Mouse (Mus musculus): ENCODE results near the gene Bcl2l10. TPM values are rescaled to one million over a fixed set of nuclear protein-coding genes. Genes with fewer than 3 reads are reported as not detected.
A peak's percentile ranks its signal among the peaks of the same experiment; 100 is the strongest.
"Not testable (repeated sequence)": the region's sequence is repeated elsewhere in the genome, so short reads cannot be mapped to it uniquely, and the experiment has no call there.

The Bcl2l10 gene
- polyA plus RNA-seq, 1 experiment from 2014 or later: not detected

DNA sequence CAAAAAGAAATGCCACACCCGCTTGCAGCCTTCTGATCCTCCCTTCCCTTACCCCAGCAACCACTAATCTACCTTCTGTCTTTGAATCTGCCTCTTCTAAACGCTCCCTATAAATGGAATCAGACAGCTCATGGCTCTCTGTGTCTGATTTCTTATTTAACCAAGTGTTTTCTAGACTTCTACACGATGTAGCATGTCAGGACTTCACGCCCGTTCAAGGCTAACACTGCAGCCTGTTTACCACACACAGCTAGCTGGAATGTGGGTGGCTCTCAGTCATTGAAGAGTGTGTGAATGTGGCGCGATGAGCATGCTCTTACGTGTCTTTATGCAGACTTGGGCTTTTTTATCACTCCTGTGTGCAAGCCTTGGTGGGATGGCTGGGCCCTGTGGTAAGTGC is 5.5 kb downstream of the Bcl2l10 start:
- Histone ChIP-seq H3K4me2 (replicated peaks) (no peak overlapping the region), H3K9me3 (no peaks in the 10 kb centered on the region), H3K4me1 (replicated peaks) (no peaks in the 10 kb centered on the region), H3K9ac (no peak overlapping the region), H3K27me3 (replicated peaks) (no peaks in the 10 kb centered on the region), H3K36me3 (no peaks in the 10 kb centered on the region), H3K27ac (no peak overlapping the region), H3K4me3 (replicated peaks) (no peak overlapping the region)
- no peak for ATAC-seq
- WGBS: 72% methylated on average over 8 of the region's 8 CpGs

GRCm38 (mm10) chr9:75355783-75356182 is 8.2 kb downstream of the Bcl2l10 start:
- Histone ChIP-seq H3K4me1 (replicated peaks) (no peaks in the 10 kb centered on the region), H3K9me3 (no peaks in the 10 kb centered on the region), H3K4me2 (replicated peaks) (no peak overlapping the region), H3K4me3 (replicated peaks) (no peak overlapping the region), H3K9ac (no peak overlapping the region), H3K27ac (no peak overlapping the region), H3K36me3 (no peaks in the 10 kb centered on the region), H3K27me3 (replicated peaks) (no peaks in the 10 kb centered on the region)
- 80% methylated on average over 4 of the region's 4 CpGs for WGBS
- ATAC-seq: no peak

GRCm38 (mm10) chr9:75357087-75357654 is 9.6 kb downstream of the Bcl2l10 start:
- Histone ChIP-seq H3K9ac (no peak overlapping the region), H3K27me3 (replicated peaks) (no peaks in the 10 kb centered on the region), H3K9me3 (no peaks in the 10 kb centered on the region), H3K4me1 (replicated peaks) (no peaks in the 10 kb centered on the region), H3K4me2 (replicated peaks) (no peak overlapping the region), H3K36me3 (no peaks in the 10 kb centered on the region), H3K27ac (no peak overlapping the region), H3K4me3 (replicated peaks) (no peak overlapping the region)
- WGBS: 75% methylated on average over 9 of the region's 9 CpGs
- no peak for ATAC-seq

DNA sequence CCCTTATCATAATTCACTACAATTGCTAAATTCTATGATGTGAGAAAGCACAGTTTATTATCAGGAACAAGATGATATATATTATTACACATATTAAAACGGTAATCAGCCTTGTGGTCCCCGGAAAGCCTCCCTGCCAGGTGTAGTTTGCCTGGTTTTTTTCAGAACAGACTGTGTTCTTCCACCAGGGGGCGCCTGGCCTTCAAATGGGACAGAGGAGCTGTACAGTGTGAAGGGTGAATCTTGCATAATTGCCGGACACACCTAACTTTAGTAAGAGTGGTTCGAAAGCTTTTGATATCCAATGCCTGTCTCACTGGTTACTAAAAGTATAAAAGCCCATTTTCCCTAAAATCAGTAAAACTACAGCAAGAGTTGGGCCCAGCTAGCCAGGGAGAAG is 14.1 kb downstream of the Bcl2l10 start:
- H3K4me2 ChIP-seq (replicated peaks): no peak overlapping the region
- H3K27me3 ChIP-seq (replicated peaks): no peaks in the 10 kb centered on the region
- 30% methylated on average over 5 of the region's 5 CpGs for WGBS
- H3K4me1 ChIP-seq (replicated peaks): no peaks in the 10 kb centered on the region
- ATAC-seq: peak; percentile 79
- no peak overlapping the region for H3K4me3 ChIP-seq (replicated peaks)
- no peak overlapping the region for H3K27ac ChIP-seq
- no peaks in the 10 kb centered on the region for H3K36me3 ChIP-seq
- H3K9ac ChIP-seq: no peak overlapping the region
- H3K9me3 ChIP-seq: no peaks in the 10 kb centered on the region

GRCm38 (mm10) chr9:75362201-75362600 is 14.6 kb downstream of the Bcl2l10 start:
- no peak overlapping the region for H3K9ac ChIP-seq
- no peak overlapping the region for H3K27ac ChIP-seq
- no peak overlapping the region for H3K4me2 ChIP-seq (replicated peaks)
- no peaks in the 10 kb centered on the region for H3K27me3 ChIP-seq (replicated peaks)
- no peak overlapping the region for H3K4me3 ChIP-seq (replicated peaks)
- no peaks in the 10 kb centered on the region for H3K36me3 ChIP-seq
- no peak for ATAC-seq
- WGBS: 89% methylated on average over 4 of the region's 4 CpGs
- no peaks in the 10 kb centered on the region for H3K4me1 ChIP-seq (replicated peaks)
- H3K9me3 ChIP-seq: no peaks in the 10 kb centered on the region

GRCm38 (mm10) chr9:75363001-75363400 is 15.4 kb downstream of the Bcl2l10 start:
- H3K4me1 ChIP-seq (replicated peaks): no peaks in the 10 kb centered on the region
- 79% methylated on average over 5 of the region's 5 CpGs for WGBS
- no peak for ATAC-seq
- H3K9ac ChIP-seq: no peak overlapping the region
- H3K27me3 ChIP-seq (replicated peaks): no peaks in the 10 kb centered on the region
- no peak overlapping the region for H3K27ac ChIP-seq
- no peaks in the 10 kb centered on the region for H3K9me3 ChIP-seq
- H3K4me2 ChIP-seq (replicated peaks): no peak overlapping the region
- H3K4me3 ChIP-seq (replicated peaks): no peak overlapping the region
- H3K36me3 ChIP-seq: no peaks in the 10 kb centered on the region

GRCm38 (mm10) chr9:75363702-75364101 is 16.1 kb downstream of the Bcl2l10 start:
- H3K36me3 ChIP-seq; H3K9ac ChIP-seq; H3K9me3 ChIP-seq; H3K4me3 ChIP-seq (replicated peaks); ATAC-seq; H3K27me3 ChIP-seq (replicated peaks); H3K4me2 ChIP-seq (replicated peaks); H3K27ac ChIP-seq; H3K4me1 ChIP-seq (replicated peaks): not testable (repeated sequence)
- 68% methylated on average over 7 of the region's 7 CpGs for WGBS

- no peak overlapping the region for H3K4me2 ChIP-seq (replicated peaks)
- H3K9me3 ChIP-seq: no peaks in the 10 kb centered on the region
- H3K27ac ChIP-seq: no peak overlapping the region
- H3K4me3 ChIP-seq (replicated peaks): no peak overlapping the region
- 86% methylated on average over 4 of the region's 4 CpGs for WGBS
- H3K9ac ChIP-seq: no peak overlapping the region
- no peak for ATAC-seq
- no peaks in the 10 kb centered on the region for H3K36me3 ChIP-seq
- no peaks in the 10 kb centered on the region for H3K27me3 ChIP-seq (replicated peaks)
- H3K4me1 ChIP-seq (replicated peaks): no peaks in the 10 kb centered on the region
Observed at GRCm38 (mm10) chr9:75365195-75365594, 17.6 kb downstream of the Bcl2l10 start.

DNA sequence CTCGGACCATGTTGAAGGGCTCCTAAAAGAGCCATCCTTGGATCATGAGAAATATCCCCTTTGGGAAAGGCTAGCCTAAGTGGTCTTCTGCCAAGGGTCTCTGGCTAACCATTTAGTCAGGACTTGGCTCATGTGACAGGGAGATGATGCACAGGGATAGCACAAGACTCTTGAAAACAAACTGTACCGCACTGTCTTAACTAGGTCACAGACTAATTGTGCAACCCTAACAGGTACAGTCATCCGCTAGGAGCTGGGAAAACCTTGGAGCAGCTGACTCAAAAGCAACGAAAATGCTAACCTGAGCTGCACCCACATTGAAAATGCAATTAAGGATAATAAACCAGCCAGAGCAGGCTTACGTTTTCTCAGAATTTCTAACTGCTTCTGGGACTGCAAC is 18.6 kb downstream of the Bcl2l10 start:
- Histone ChIP-seq H3K4me2 (replicated peaks) (no peak overlapping the region), H3K9ac (no peak overlapping the region), H3K27ac (no peak overlapping the region), H3K9me3 (no peaks in the 10 kb centered on the region), H3K36me3 (no peaks in the 10 kb centered on the region), H3K4me3 (replicated peaks) (no peak overlapping the region), H3K27me3 (replicated peaks) (no peaks in the 10 kb centered on the region), H3K4me1 (replicated peaks) (no peaks in the 10 kb centered on the region)
- ATAC-seq: no peak; the same call in 1 of the 2 replicates
- 56% methylated on average over 5 of the region's 5 CpGs for WGBS

- no peak for ATAC-seq
- 72% methylated on average over 3 of the region's 3 CpGs for WGBS
- no peaks in the 10 kb centered on the region for H3K36me3 ChIP-seq
- no peaks in the 10 kb centered on the region for H3K27me3 ChIP-seq (replicated peaks)
- H3K4me3 ChIP-seq (replicated peaks): no peak overlapping the region
- no peaks in the 10 kb centered on the region for H3K9me3 ChIP-seq
- no peak overlapping the region for H3K27ac ChIP-seq
- H3K9ac ChIP-seq: no peak overlapping the region
- H3K4me2 ChIP-seq (replicated peaks): no peak overlapping the region
- no peaks in the 10 kb centered on the region for H3K4me1 ChIP-seq (replicated peaks)
Observed at GRCm38 (mm10) chr9:75368779-75369178, 21.2 kb downstream of the Bcl2l10 start.

DNA sequence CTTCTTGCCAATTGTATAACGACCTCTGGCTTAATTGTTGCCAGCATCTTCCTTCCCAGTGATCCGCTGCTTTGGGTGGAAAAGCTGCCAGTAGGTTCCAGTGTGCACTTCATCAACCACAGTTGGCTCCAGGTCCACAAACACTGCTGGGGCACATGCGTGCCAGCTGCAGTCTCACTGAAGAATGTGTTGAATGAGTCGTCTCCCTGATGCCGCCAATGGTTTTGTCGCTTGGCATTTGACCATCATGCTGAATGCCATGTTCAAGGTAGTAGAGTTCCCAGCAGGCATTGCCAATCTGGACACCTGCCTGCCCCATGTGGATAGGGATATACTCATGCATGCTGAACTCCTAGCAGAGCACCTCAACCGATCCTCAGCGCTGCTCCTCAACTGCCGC is 28.0 kb downstream of the Bcl2l10 start:
- no peak for ATAC-seq
- H3K4me2 ChIP-seq (replicated peaks): no peak overlapping the region
- H3K4me1 ChIP-seq (replicated peaks): no peaks in the 10 kb centered on the region
- H3K9me3 ChIP-seq: no peaks in the 10 kb centered on the region
- 94% methylated on average over 9 of the region's 9 CpGs for WGBS
- H3K27ac ChIP-seq: no peak overlapping the region
- no peak overlapping the region for H3K9ac ChIP-seq
- H3K36me3 ChIP-seq: no peaks in the 10 kb centered on the region
- no peak overlapping the region for H3K4me3 ChIP-seq (replicated peaks)
- H3K27me3 ChIP-seq (replicated peaks): no peaks in the 10 kb centered on the region

DNA sequence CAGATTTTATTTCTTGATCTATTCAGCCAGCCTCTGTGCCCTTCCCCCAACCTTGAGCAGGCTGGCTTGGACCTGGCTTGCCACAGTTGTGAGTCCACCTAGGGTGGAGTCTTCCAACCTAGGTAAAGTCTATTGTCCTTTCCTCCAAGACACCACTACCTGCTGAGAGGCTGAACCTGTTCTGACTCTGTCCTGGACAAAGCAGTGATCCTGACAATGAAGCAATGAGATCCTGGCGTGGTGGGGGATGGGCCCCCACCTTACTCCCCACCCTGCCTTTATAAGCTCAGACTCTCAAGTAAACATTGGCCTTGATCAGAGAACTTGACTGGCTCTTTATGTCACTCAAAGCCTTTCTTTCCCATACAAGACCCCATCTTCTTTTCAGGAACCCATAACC is 28.9 kb downstream of the Bcl2l10 start:
- 58% methylated on average over 1 of the region's 1 CpGs for WGBS
- Histone ChIP-seq H3K4me1 (replicated peaks) (no peaks in the 10 kb centered on the region), H3K9ac (no peak overlapping the region), H3K36me3 (no peaks in the 10 kb centered on the region), H3K4me2 (replicated peaks) (no peak overlapping the region), H3K4me3 (replicated peaks) (no peak overlapping the region), H3K27ac (no peak overlapping the region), H3K9me3 (no peaks in the 10 kb centered on the region), H3K27me3 (replicated peaks) (no peaks in the 10 kb centered on the region)
- no peak for ATAC-seq

GRCm38 (mm10) chr9:75378774-75379173 is 31.2 kb downstream of the Bcl2l10 start:
- H3K9ac ChIP-seq: no peak overlapping the region
- ATAC-seq: no peak
- WGBS: 74% methylated on average over 2 of the region's 2 CpGs

More at GRCm38 (mm10) chr9:75378774-75379173, 31.2 kb downstream of the Bcl2l10 start:
- Histone ChIP-seq H3K36me3 (no peaks in the 10 kb centered on the region), H3K4me3 (replicated peaks) (no peak overlapping the region), H3K9me3 (no peaks in the 10 kb centered on the region), H3K4me2 (replicated peaks) (no peak overlapping the region), H3K27me3 (replicated peaks) (no peaks in the 10 kb centered on the region), H3K4me1 (replicated peaks) (no peaks in the 10 kb centered on the region), H3K27ac (no peak overlapping the region)
